Mouse (Mus musculus) lung, postnatal 14 days (tissue): ENCODE data around the gene Proser1.

Experiments
- DNase-seq: peaks from one replicate; pipeline ENCODE4 v3.0.0; 2021

Gene Proser1

GRCm38 (mm10) chr3:53463046-53463764 is at the start of gene Proser1, which contains the start of gene Nhlrc3:
Proser1 (plus strand) TSS chr3:53463666.
Nhlrc3 (minus strand) TSS chr3:53463332.
- peak; percentile 96 for DNase-seq

DNA sequence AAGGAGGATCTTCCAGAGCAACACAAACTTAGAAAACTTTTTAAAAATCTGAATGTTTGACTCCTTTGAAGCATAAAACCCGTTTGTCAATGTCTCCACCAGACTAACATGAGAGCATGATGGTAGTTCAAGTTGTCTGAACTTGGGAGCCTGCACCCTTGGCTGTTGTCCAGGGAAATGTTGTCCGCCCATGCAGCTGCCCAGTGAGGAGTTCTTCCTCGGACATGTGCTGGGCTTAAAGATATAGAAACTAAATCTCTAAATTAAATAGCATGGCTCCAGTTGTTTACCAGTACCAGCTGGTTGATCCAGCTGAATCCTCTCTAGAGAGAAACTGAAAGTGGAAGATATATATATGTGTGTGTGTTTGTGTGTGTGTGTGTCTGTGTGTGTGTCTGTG is 49.5 kb upstream of the Proser1 start:
- DNase-seq, result peak; percentile 6

GRCm38 (mm10) chr3:53416036-53416506 is 47.4 kb upstream of the Proser1 start:
- DNase-seq, result no peak

GRCm38 (mm10) chr3:53417701-53418100 is 45.8 kb upstream of the Proser1 start:
- DNase-seq, result no peak

GRCm38 (mm10) chr3:53421656-53422055 is 41.8 kb upstream of the Proser1 start:
- DNase-seq, result no peak

DNA sequence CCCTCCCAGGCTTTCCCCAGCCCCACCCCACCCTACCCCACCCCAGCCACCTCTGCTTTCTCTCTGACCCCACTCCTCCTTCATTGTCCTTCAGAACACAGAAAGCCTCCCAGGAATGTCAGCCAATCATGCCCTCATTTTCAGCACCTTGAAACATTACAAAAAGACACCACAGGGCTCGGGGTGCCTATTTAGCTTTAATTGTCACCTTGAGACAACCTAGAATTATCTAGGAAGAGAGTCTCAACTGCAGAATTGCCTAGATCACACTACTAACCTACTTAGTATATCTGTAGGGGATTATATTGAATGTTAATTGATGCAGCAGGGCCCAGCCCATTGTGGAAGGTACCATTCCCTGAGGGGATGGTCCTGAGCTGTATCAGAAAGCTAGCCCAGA is 40.8 kb upstream of the Proser1 start:
- no peak for DNase-seq

DNA sequence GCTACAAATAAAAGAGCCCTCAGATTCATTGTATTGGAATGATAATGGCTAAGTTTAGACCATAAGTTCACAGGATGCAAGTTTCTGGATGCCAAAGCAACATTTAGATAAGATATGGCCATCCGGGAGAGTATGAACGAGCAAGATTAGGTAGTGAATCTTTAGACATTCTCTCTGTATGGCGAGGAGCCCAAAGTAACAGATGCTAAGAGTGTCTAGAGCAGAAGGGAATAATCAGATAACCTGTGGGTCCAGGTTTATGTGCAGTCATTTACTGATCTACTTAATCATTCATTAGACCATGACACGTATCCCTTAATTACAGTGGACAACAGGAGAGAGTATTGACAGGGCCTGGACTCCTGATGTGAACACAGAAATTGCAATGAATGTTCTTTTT is 39.9 kb upstream of the Proser1 start:
- no peak for DNase-seq

- no peak for DNase-seq
These were observed 28.9 kb upstream of the Proser1 start for GRCm38 (mm10) chr3:53434610-53435009.

DNA sequence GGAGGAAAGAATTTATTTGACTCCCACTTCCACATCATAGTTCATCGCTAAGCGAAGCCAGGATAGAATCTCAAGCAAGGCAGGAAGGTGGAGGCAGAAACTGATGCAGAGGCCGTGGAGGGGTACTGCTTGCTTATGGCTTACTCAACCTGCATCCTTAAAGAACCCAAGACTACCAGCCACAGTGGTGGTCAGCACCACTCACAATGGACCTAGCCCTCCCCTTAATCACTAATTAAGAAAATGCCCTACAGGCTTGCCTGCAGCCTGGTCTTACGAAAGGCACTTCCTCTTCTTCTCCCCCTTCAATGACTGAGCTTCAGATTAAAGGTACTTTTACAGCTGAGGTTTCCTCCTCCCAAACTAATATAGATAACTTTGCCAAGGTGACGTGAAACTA is 26.9 kb upstream of the Proser1 start:
- DNase-seq, result no peak

GRCm38 (mm10) chr3:53445540-53445939 is 17.9 kb upstream of the Proser1 start:
- DNase-seq, result no peak

GRCm38 (mm10) chr3:53446801-53447200 is 16.7 kb upstream of the Proser1 start:
- no peak for DNase-seq

GRCm38 (mm10) chr3:53448208-53448607 is 15.3 kb upstream of the Proser1 start:
- DNase-seq, result peak; percentile 54

- no peak for DNase-seq
These were observed 12.8 kb upstream of the Proser1 start for GRCm38 (mm10) chr3:53450666-53451065.

DNA sequence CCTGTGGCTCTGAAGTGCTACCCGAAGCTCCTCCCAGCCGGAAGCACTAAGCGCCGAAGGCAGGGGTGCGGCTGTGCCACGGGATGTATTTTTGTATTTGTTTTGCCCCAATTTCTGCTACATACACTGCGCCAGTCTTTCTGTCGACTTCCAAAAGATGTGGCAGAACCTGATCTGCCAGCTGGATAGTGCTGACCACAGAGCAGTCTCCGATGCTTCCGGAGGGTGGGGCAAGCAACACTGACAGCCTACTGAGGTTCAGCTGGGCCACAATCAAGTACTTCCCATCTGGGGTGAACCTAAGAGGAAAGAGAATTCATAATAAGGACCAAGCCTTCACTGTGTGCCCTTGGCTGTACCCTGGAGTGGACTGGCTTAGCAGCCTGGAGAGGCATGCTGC is 11.1 kb upstream of the Proser1 start:
- DNase-seq, result no peak

GRCm38 (mm10) chr3:53453346-53453745 is 10.1 kb upstream of the Proser1 start:
- no peak for DNase-seq

DNA sequence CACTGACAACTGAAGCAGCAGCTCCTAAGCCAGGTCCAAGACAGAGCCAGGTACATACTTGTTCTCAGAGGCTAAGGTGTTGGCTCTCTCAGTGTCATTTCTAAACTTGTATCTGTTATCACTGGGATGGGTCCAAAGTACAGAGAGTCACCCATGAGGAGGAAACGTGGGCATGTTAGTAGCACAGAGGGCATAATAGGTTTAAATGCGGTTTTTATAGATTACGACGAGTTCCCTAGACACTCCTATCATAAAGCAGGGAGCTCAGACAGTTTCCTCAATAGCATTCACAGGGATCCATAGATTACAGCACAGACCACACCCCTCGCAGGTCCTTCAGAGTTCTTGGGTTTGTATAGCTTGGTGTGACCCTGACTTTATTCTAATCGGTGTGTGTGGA is 9.5 kb upstream of the Proser1 start:
- no peak for DNase-seq

DNA sequence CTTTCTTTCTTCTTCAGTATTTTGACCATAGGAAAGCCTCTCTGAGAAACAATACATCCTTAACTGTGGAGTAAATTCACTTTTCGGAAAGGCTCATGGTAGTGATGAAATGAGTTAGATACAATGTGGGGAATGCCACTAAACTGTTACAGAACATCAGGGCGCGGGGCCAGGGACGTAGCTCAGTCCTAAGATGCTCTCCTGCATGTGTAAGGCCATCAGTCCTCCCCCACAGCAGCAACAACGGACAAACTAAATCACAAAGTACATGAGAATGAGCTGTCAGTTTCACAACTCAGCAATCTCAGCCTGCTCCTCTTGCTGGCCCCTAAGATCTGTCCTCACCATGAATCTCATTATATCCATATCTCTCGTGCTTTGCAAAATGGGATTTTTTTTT is 8.9 kb upstream of the Proser1 start:
- DNase-seq, result no peak

DNA sequence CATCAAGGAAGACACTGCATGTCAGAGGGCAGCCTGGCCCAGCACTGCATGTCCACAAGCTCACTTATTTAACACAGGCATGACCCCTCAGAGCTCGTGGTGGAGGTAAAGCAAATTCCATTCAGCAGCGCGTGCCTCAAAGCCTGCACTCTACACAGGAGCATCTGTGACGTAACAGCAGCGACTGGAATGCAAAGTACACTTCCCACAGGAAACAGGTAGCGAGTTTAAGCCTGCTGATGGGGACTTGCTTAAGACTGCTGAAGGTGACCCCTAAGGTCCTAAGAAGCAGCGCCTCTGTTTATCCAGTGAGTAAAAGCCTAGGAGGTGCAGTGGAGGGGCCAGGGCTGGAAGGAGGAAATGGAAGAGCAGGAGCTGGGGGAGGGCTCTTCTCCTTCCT is 8.5 kb upstream of the Proser1 start:
- no peak for DNase-seq

DNA sequence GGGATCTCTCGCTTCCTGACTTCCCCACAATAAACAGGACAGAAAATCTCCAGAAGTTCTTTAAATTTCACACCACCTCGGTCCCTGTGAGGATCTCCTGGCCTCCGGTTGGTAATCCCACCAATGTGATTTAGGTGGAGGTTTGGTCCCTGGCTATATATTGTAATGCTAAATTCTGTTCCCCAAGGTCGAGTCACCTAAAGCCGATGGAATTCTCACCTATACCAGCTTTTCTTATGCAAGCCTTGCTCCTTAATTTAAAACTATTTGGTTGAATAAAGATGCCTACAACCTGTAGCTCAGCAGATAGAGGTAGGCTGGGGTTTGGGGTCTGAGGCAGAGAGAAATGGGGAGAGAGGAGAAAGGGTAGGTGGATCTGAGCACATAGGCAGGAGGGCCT is 5.7 kb upstream of the Proser1 start:
- DNase-seq, result no peak

DNA sequence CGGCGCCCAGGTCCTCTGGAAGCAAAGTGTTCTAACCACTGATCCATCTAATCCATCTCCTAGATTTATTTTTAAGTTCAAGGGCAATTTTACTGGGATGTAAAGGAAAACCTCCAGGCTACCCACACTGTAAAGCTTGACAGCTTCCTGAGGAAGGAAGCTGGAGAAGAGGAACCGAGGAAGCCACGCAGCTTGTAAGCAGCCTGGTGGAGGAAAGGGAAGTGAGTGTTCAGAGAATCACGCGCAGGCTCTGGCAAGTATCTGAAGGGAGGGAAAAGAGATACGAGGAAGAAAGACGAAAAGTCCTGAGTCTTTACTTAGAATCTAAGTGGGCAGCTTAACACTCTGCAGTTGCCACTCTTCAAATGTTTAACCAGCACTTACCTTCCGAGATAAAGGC is 3.4 kb upstream of the Proser1 start:
- no peak for DNase-seq

DNA sequence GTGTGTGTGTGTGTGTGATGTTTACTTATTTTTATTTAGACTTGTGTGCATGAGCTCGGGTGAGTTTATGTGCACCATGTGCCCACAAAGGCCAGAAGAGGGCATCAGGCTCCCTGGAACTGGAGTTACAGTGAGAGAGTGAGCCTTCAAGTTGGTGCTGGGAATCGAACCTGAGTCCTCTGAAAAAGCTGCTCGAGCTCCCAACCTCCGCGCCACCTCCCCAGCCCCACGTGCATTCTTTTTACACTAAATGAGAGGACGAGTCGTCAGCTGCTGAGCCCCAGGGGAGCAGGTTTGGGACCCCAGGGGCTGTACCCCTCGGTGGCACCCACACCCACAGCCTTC is 793 bp upstream of the Proser1 start:
- DNase-seq, result no peak

DNA sequence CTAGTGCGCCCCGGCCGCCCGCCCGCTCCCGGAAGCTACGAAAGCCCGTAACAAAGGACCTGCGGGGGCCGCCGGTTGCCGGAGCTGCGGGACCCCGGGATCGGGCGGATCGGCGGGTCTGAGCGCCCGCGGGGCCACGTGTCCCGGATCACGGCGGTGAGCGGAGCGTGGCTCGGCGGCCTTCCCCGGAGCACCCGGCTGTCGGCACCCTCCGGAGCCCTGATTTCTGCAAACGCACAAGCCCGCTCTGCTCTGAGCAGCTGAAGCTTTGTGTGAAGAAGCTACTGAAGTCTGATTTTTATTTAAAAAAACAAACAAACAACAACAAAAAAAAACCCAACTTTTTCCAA is 274 bp downstream of the Proser1 start:
- no peak for DNase-seq

- DNase-seq, result no peak
These were observed 756 bp downstream of the Proser1 start for GRCm38 (mm10) chr3:53464146-53464698.

GRCm38 (mm10) chr3:53465330-53465729 is 1.9 kb downstream of the Proser1 start:
- DNase-seq, result no peak

DNA sequence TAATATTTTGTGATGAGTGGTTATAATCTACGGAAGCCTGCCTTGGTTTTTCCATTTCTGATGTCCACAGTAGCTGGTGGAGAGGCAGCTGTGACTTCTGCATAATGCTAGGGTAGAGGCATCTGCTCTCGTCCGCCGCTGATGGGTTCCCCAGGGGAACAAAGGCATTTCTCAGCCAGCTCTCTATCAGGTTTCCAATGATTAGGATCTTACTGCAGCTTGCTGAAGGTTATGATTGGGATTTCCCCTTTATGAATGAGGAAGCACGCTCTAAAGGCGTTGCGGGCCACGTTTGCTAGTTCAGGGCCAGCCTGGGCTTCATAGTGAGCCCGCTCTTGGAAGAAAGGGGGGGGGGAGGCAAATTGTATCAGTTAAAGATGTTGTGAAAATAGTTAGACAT is 3.0 kb downstream of the Proser1 start:
- no peak for DNase-seq
